Mouse (Mus musculus): Measurements from ENCODE around the gene Slc6a6. TPM values are rescaled to one million over a fixed set of nuclear protein-coding genes. Genes with fewer than 3 reads are reported as not detected.

The Slc6a6 gene
- total RNA-seq, 2 experiments from 2014 or later, result 134 to 137 TPM

GRCm38 (mm10) chr6:91668276-91668675 is 15.6 kb upstream of the Slc6a6 start:
- DNase-seq (ENCODE audit: low spot score in 2 of 2), result no peak

- no peak for DNase-seq (ENCODE audit: low spot score in 2 of 2)
Observed at GRCm38 (mm10) chr6:91669270-91669669, 14.6 kb upstream of the Slc6a6 start.

GRCm38 (mm10) chr6:91670224-91670623 is 13.6 kb upstream of the Slc6a6 start:
- no peak for DNase-seq (ENCODE audit: low spot score in 2 of 2)

GRCm38 (mm10) chr6:91674757-91675350 is 9.0 kb upstream of the Slc6a6 start:
- DNase-seq (ENCODE audit: low spot score in 2 of 2), result no peak

GRCm38 (mm10) chr6:91678506-91679094 is 5.3 kb upstream of the Slc6a6 start:
- DNase-seq (ENCODE audit: low spot score in 2 of 2), result no peak

GRCm38 (mm10) chr6:91679095-91679577 is 4.7 kb upstream of the Slc6a6 start:
- DNase-seq (ENCODE audit: low spot score in 2 of 2), result peak; percentile 33 to 44

GRCm38 (mm10) chr6:91679716-91680115 is 4.1 kb upstream of the Slc6a6 start:
- no peak for DNase-seq (ENCODE audit: low spot score in 2 of 2)

GRCm38 (mm10) chr6:91681841-91682240 is 2.0 kb upstream of the Slc6a6 start:
- no peak for DNase-seq (ENCODE audit: low spot score in 2 of 2)

- no peak for DNase-seq (ENCODE audit: low spot score in 2 of 2)
Observed at GRCm38 (mm10) chr6:91683121-91683520, 732 bp upstream of the Slc6a6 start.

- peak in 1 of 2 experiments; percentile 35 for DNase-seq (ENCODE audit: low spot score in 2 of 2)
Observed at GRCm38 (mm10) chr6:91684474-91684829, 599 bp downstream of the Slc6a6 start.

- peak in 1 of 2 experiments; percentile 37 for DNase-seq (ENCODE audit: low spot score in 2 of 2)
Observed at GRCm38 (mm10) chr6:91684831-91685532, 1.1 kb downstream of the Slc6a6 start.

- DNase-seq (ENCODE audit: low spot score in 2 of 2), result peak; percentile 58 to 63
Observed at GRCm38 (mm10) chr6:91685533-91685883, 1.7 kb downstream of the Slc6a6 start.

- no peak for DNase-seq (ENCODE audit: low spot score in 2 of 2)
Observed at GRCm38 (mm10) chr6:91685896-91686295, 2.0 kb downstream of the Slc6a6 start.

GRCm38 (mm10) chr6:91686597-91686996 is 2.7 kb downstream of the Slc6a6 start:
- no peak for DNase-seq (ENCODE audit: low spot score in 2 of 2)

- no peak for DNase-seq (ENCODE audit: low spot score in 2 of 2)
Observed at GRCm38 (mm10) chr6:91688021-91688420, 4.2 kb downstream of the Slc6a6 start.

- no peak for DNase-seq (ENCODE audit: low spot score in 2 of 2)
Observed at GRCm38 (mm10) chr6:91689231-91689630, 5.4 kb downstream of the Slc6a6 start.

- no peak for DNase-seq (ENCODE audit: low spot score in 2 of 2)
Observed at GRCm38 (mm10) chr6:91690222-91690621, 6.4 kb downstream of the Slc6a6 start.

GRCm38 (mm10) chr6:91690646-91691045 is 6.8 kb downstream of the Slc6a6 start:
- DNase-seq (ENCODE audit: low spot score in 2 of 2), result no peak

- no peak for DNase-seq (ENCODE audit: low spot score in 2 of 2)
Observed at GRCm38 (mm10) chr6:91691576-91691975, 7.7 kb downstream of the Slc6a6 start.

- no peak for DNase-seq (ENCODE audit: low spot score in 2 of 2)
Observed at GRCm38 (mm10) chr6:91693301-91693886, 9.5 kb downstream of the Slc6a6 start.

GRCm38 (mm10) chr6:91694610-91695009 is 10.8 kb downstream of the Slc6a6 start:
- DNase-seq (ENCODE audit: low spot score in 2 of 2), result no peak

- DNase-seq (ENCODE audit: low spot score in 2 of 2), result no peak
Observed at GRCm38 (mm10) chr6:91698831-91699230, 15.0 kb downstream of the Slc6a6 start.
